Mouse (Mus musculus) midbrain, embryonic 11.5 days (tissue): Measurements from ENCODE around the gene Hmbs. TPM values are rescaled to one million over a fixed set of nuclear protein-coding genes. Genes with fewer than 3 reads are reported as not detected.

ENCODE experiments used
- ATAC-seq: fragments of 200-750 bp; cut with Nextera tagmentation; 2 replicates; pipeline ENCODE4 v1.8.0; 2017; ENCODE audit warnings: moderate TSS enrichment, moderate library complexity; ENCODE audit not compliant: low FRiP score
- DNase-seq: peaks from one replicate; pipeline ENCODE4 v3.0.0; 2015; ENCODE audit warnings: low spot score; ENCODE audit errors: missing footprints
- H3K27ac ChIP-seq: fragments of 300-500 bp; sonication (generic); 2 replicates; pipeline ENCODE4 v1.5.1; 2014; ENCODE audit warnings: low read depth, low read length
- H3K27me3 ChIP-seq: fragments of 300-500 bp; sonication (generic); 2 replicates; pipeline ENCODE4 v1.6.1; 2014; ENCODE audit warnings: mild to moderate bottlenecking, low read length, moderate library complexity, mixed read lengths; ENCODE audit not compliant: control insufficient read depth, insufficient read depth
- H3K36me3 ChIP-seq: fragments of 300-500 bp; sonication (generic); 2 replicates; pipeline ENCODE4 v1.6.1; 2014; ENCODE audit warnings: mild to moderate bottlenecking, low read length, moderate library complexity, mixed read lengths; ENCODE audit not compliant: control insufficient read depth, insufficient read depth
- H3K4me1 ChIP-seq: fragments of 300-500 bp; sonication (generic); 2 replicates; pipeline ENCODE4 v1.6.1; 2014; ENCODE audit warnings: low read length; ENCODE audit not compliant: control insufficient read depth, insufficient read depth
- H3K4me2 ChIP-seq: fragments of 300-500 bp; sonication (generic); 2 replicates; pipeline ENCODE4 v1.6.1; 2014; ENCODE audit warnings: mild to moderate bottlenecking, moderate library complexity
- H3K4me3 ChIP-seq: fragments of 300-500 bp; sonication (generic); 2 replicates; pipeline ENCODE4 v1.5.1; 2014; ENCODE audit warnings: low read depth, low read length
- H3K9ac ChIP-seq: fragments of 300-500 bp; sonication (generic); 2 replicates; pipeline ENCODE4 v1.6.1; 2014; ENCODE audit warnings: low read length
- H3K9me3 ChIP-seq: fragments of 300-500 bp; sonication (generic); 2 replicates; pipeline ENCODE4 v1.6.1; 2016; ENCODE audit warnings: low read length; ENCODE audit not compliant: control insufficient read depth
- WGBS: fragments of 180-500 bp; shearing (Covaris S2); extraction: QIAGEN DNeasy Blood & Tissue Kit; methylation state at CpG from one replicate; pipeline ENCODE4 v1.1.7; 2014; 5-methylcytosine and 5-hydroxymethylcytosine counted together
- microRNA-seq: library from miRNA; unstranded; fragments of <30 nt; microRNA quantifications from one replicate; pipeline ENCODE4, GENCODE M21; 2017
- polyA plus RNA-seq: library from polyadenylated mRNA; unstranded; fragments of >200 nt; fragmentation: Nextera tagmentation; extraction: Ambion mirVana; gene quantifications from 2 replicates; pipeline ENCODE4 v1.2.1, GENCODE M21; 2014

Hmbs gene
- polyA plus RNA-seq, 1 experiment from 2014 or later: 147 TPM

DNA sequence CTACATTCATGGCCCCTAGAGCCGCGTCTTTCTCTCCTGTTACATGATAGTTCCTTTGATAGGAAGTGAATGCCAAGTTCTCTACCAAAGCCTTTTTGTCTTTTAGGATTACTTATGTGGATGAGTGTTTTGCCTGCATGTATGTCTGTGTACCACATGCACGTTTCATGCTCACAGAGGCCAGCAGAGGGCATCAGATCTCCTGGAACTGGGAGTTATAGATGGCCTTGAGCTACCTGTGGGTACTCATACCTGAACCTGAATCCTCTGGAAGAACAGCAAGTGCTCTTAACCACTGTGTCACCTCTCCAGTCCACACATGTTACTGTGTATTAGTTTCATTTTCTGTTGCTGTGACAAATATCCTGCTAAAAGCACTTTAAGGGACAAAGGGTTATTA lies 51.5 kb downstream of the Hmbs start:
- Histone ChIP-seq H3K27me3 (no peaks in the 10 kb centered on the region; the same call in 1 of the 2 replicates), H3K4me3 (no peak overlapping the region), H3K4me2 (no peak overlapping the region), H3K9me3 (no peaks in the 10 kb centered on the region), H3K9ac (no peak overlapping the region), H3K36me3 (peaks cover 19% of the 10 kb centered on the region), H3K4me1 (peaks cover 5% of the 10 kb centered on the region; the same call in 1 of the 2 replicates), H3K27ac (no peak overlapping the region)
- peak; percentile 87 for DNase-seq
- WGBS: 70% methylated on average over 3 of the region's 3 CpGs
- no peak for ATAC-seq

DNA sequence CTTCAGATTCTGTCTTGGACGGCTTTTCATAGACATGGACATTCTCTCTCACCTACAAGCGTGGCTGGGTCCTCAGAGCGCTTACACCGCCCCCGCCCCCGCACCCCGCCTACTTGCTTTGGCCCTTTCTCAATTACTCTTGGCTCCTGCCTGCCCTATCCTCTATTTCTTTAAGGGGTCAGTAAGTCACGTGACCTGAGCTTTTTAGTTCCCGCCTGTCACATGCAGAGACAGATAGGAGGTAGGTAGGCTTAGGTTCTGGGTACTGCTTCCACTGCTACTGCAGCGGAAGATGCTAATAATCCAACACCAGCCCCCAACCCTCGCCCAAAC lies 55.1 kb downstream of the Hmbs start:
- H3K4me3 ChIP-seq: no peak overlapping the region
- H3K36me3 ChIP-seq: peaks cover 4% of the 10 kb centered on the region
- 8% methylated on average over 11 of the region's 11 CpGs for WGBS
- no peak; the same call in 1 of the 2 replicates for ATAC-seq
- H3K27me3 ChIP-seq: no peaks in the 10 kb centered on the region; the same call in 1 of the 2 replicates
- H3K27ac ChIP-seq: no peak overlapping the region
- H3K4me2 ChIP-seq: no peak overlapping the region
- DNase-seq: peak; percentile 82
- H3K4me1 ChIP-seq: peaks cover 12% of the 10 kb centered on the region
- no peak overlapping the region for H3K9ac ChIP-seq
- H3K9me3 ChIP-seq: no peaks in the 10 kb centered on the region

GRCm38 (mm10) chr9:44288076-44288958 lies 55.7 kb downstream of the Hmbs start, which contains the start of gene Abcg4:
TSS of gene Abcg4 (minus strand) at chr9:44288615.
- Histone ChIP-seq H3K27me3 (no peaks in the 10 kb centered on the region; the same call in 1 of the 2 replicates), H3K36me3 (peaks cover 4% of the 10 kb centered on the region), H3K9ac (peak within 1 kb of the TSS; percentile 84), H3K9me3 (no peaks in the 10 kb centered on the region), H3K4me1 (peaks cover 12% of the 10 kb centered on the region), H3K4me2 (peak within 1 kb of the TSS; percentile 94), H3K4me3 (peak within 1 kb of the TSS; percentile 77), H3K27ac (peak within 1 kb of the TSS; percentile 51)
- ATAC-seq: peak; percentile 58
- no peak for DNase-seq
- under 1% methylated on average over 38 of the region's 38 CpGs for WGBS

DNA sequence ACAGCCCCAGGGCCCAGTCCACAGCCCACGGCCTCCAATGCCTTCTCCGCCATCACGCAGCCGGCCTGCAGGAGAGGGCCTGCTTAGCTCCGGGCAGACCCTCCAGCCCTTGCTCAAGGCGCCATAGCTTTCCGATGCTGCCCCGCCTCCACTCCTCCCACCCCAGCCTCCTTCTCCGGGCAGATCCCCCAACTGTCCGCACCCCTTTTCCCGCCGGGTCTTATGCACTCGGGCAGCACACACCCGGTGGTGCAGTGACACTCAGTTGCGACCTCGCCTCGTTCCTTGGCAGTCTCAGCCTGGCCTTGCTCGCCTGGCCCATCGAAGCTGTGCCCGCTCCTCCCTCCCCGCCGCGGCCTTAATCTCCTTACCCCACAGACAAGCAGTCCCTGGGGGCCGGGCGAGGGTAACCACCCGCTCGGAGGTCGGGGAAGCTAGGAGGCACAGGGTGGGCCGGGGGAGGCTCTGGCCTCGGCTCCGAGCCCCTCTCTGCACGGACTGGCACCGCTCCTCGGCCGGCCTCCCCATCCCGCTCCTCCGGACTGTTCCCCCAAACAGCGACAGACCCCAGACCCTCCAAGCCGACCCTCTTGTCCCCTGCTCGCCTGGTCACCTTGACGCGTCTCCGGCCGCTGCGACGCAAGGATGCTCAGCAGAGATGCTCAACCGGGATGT lies 56.5 kb downstream of the Hmbs start:
- WGBS: under 1% methylated on average over 47 of the region's 47 CpGs
- H3K4me3 ChIP-seq: peak overlapping the region; percentile 77
- H3K4me1 ChIP-seq: peaks cover 12% of the 10 kb centered on the region
- ATAC-seq: peak; percentile 69
- DNase-seq: peak; percentile 96
- peak overlapping the region; percentile 94 for H3K4me2 ChIP-seq
- no peaks in the 10 kb centered on the region for H3K9me3 ChIP-seq
- peak overlapping the region; percentile 51 for H3K27ac ChIP-seq
- H3K27me3 ChIP-seq: no peaks in the 10 kb centered on the region; the same call in 1 of the 2 replicates
- peak overlapping the region; percentile 84 for H3K9ac ChIP-seq
- H3K36me3 ChIP-seq: no peaks in the 10 kb centered on the region; the same call in 1 of the 2 replicates

GRCm38 (mm10) chr9:44287003-44287400 lies 57.0 kb downstream of the Hmbs start:
- no peaks in the 10 kb centered on the region; the same call in 1 of the 2 replicates for H3K27me3 ChIP-seq
- H3K27ac ChIP-seq: no peak overlapping the region
- no peaks in the 10 kb centered on the region for H3K9me3 ChIP-seq
- peaks cover 12% of the 10 kb centered on the region for H3K4me1 ChIP-seq
- no peaks in the 10 kb centered on the region; the same call in 1 of the 2 replicates for H3K36me3 ChIP-seq
- 5% methylated on average over 11 of the region's 11 CpGs for WGBS
- DNase-seq (no peak), ATAC-seq (peak; percentile 26; the same call in 1 of the 2 replicates)
- H3K9ac ChIP-seq: peak overlapping the region; percentile 84
- H3K4me3 ChIP-seq: peak overlapping the region; percentile 77
- H3K4me2 ChIP-seq: peak overlapping the region; percentile 94

Small RNA genes lying within 50 kb of the gene (microRNA-seq; reads per million reads assigned to microRNA genes)
- gene Gm44335: not detected

Other genes starting within 250 kb of the Hmbs start
- gene Mfrp, start 242.5 kb downstream of the Hmbs start, polyA plus RNA-seq: not detected in 2 replicates
- 0.85 and 0.99 TPM in 2 replicates for gene C1qtnf5, start 237.0 kb downstream of the Hmbs start, polyA plus RNA-seq
- 0.23 and 0.36 TPM in 2 replicates for gene Gm49380, start 230.7 kb downstream of the Hmbs start, polyA plus RNA-seq
- gene Rnf26, start 230.7 kb downstream of the Hmbs start, polyA plus RNA-seq: 49.5 and 56.4 TPM in 2 replicates
- 14.5 and 15.2 TPM in 2 replicates for gene Mcam, start 209.8 kb downstream of the Hmbs start, polyA plus RNA-seq
- 20.9 and 22.2 TPM in 2 replicates for gene Cbl, start 110.2 kb downstream of the Hmbs start, polyA plus RNA-seq
- gene Ccdc153, start 103.6 kb downstream of the Hmbs start, polyA plus RNA-seq: not detected in 2 replicates
- gene Pdzd3, start 92.8 kb downstream of the Hmbs start, polyA plus RNA-seq: 0.23 TPM in 1 of 2 replicates, not detected in the other
- 1.9 and 3.2 TPM in 2 replicates for gene Nlrx1, start 75.6 kb downstream of the Hmbs start, polyA plus RNA-seq
- gene Abcg4, start 55.6 kb downstream of the Hmbs start, polyA plus RNA-seq: 3.2 and 4.8 TPM in 2 replicates
- 25.6 and 28.0 TPM in 2 replicates for gene Hinfp, start 38.6 kb downstream of the Hmbs start, polyA plus RNA-seq
- gene C2cd2l, start 23.9 kb downstream of the Hmbs start, polyA plus RNA-seq: 9.8 and 10.4 TPM in 2 replicates
- 41.8 and 48.9 TPM in 2 replicates for gene Dpagt1, start 18.2 kb downstream of the Hmbs start, polyA plus RNA-seq
- gene H2afx, start 9.5 kb downstream of the Hmbs start, polyA plus RNA-seq: 355 and 377 TPM in 2 replicates
- 32.0 and 32.4 TPM in 2 replicates for gene Vps11, start 17.4 kb upstream of the Hmbs start, polyA plus RNA-seq
- 28.1 and 30.1 TPM in 2 replicates for gene Hyou1, start 35.3 kb upstream of the Hmbs start, polyA plus RNA-seq
- gene Slc37a4, start 52.6 kb upstream of the Hmbs start, polyA plus RNA-seq: 20.8 and 21.1 TPM in 2 replicates
- gene Rps25, start 62.9 kb upstream of the Hmbs start, polyA plus RNA-seq: 1,710 and 1,826 TPM in 2 replicates
- 225 and 239 TPM in 2 replicates for gene Trappc4, start 63.4 kb upstream of the Hmbs start, polyA plus RNA-seq
- 24.2 and 31.9 TPM in 2 replicates for gene Ccdc84, start 74.3 kb upstream of the Hmbs start, polyA plus RNA-seq
- not detected in 2 replicates for gene Foxr1, start 96.9 kb upstream of the Hmbs start, polyA plus RNA-seq
- not detected in 2 replicates for gene Upk2, start 110.7 kb upstream of the Hmbs start, polyA plus RNA-seq
- 5.6 and 6.4 TPM in 2 replicates for gene Bcl9l, start 138.6 kb upstream of the Hmbs start, polyA plus RNA-seq
- 0.10 TPM in 1 of 2 replicates, not detected in the other for gene Cxcr5, start 217.6 kb upstream of the Hmbs start, polyA plus RNA-seq